In the genomic region with DNA sequence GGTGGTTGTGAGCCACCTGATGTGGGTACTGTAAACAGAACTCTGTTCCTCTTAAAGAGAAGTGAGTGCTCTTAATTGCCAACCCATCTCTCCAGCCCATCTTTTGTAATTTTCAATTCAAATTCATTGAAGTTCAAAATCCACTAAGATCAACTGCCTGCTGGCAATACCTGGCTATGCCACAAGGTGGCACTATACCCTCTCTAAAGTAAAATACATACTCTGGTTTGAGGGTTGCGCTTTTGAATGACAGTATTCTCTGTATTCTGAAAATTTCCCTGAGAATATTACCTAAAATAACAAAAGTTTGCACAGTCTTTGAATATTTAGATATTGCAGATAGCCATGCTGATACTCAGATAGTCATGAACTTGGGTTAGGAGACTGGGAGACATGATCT, we compare ENCODE assay signal across 8 mouse cellular contexts. TPM values are rescaled to one million over a fixed set of nuclear protein-coding genes. Genes with fewer than 3 reads are reported as not detected.
DNase-seq lines count a peak whose midpoint lies in the region; ATAC-seq and TF ChIP-seq lines count a peak whose summit lies in the region.

No protein-coding gene starts in this region.

- H3K9me3 ChIP-seq in ES-Bruce4 (replicated peaks; ENCODE audit: control insufficient read depth, insufficient read depth, low read length, poor library complexity, severe bottlenecking), result no peaks in the 10 kb centered on the region

- H3K9ac ChIP-seq in ES-Bruce4 (ENCODE audit: low read depth, poor library complexity, severe bottlenecking), result no peak overlapping the region

- H3K4me3 ChIP-seq in ES-Bruce4 (ENCODE audit: low read depth, low read length), result no peak overlapping the region

- H3K4me1 ChIP-seq in ES-Bruce4 (ENCODE audit: control insufficient read depth, insufficient read depth, low read length), result no peaks in the 10 kb centered on the region

- TF ChIP-seq POLR2A in ES-Bruce4 (IDR thresholded peaks at IDR 0.05; ENCODE audit: insufficient read depth, low read length), result no peak

- peak; percentile 78 for ATAC-seq in megakaryocyte progenitor cell, adult 5-6 weeks (replicated peaks; ENCODE audit: poor library complexity)

- H3K27me3 ChIP-seq in ES-Bruce4 (ENCODE audit: control insufficient read depth, insufficient read depth, low read length, poor library complexity, severe bottlenecking), result no peaks in the 10 kb centered on the region

- H3K36me3 ChIP-seq in ES-Bruce4 (ENCODE audit: control insufficient read depth, insufficient read depth, low read length, poor library complexity, severe bottlenecking), result no peaks in the 10 kb centered on the region

- H3K27ac ChIP-seq in ES-Bruce4 (ENCODE audit: insufficient read depth, low read length), result no peak overlapping the region

- peak; percentile 0 for TF ChIP-seq CTCF in ES-Bruce4 (IDR thresholded peaks at IDR 0.05; ENCODE audit: low read depth, low read length)

- TF ChIP-seq EP300 in ES-Bruce4 (IDR thresholded peaks at IDR 0.05; ENCODE audit: insufficient read depth, low read depth, low read length), result no peak

- intact Hi-C loops in heart, postnatal 10 days (cut with DNase I), result loop anchor here (2.0 to 10.0 kb wide), 4 partner anchors 162 to 490 kb away; no protein-coding TSS in a partner anchor

- peak; percentile 24 for DNase-seq in adrenal gland, adult 8-10 months
- DNase-seq in embryo, embryonic 11 days, result peak; percentile 81
- DNase-seq in heart, postnatal 10 days, result peak; percentile 74 to 87
- DNase-seq in layer of hippocampus, adult 9-10 months (ENCODE audit: low spot score), result peak; percentile 77
- DNase-seq in right cerebral cortex, postnatal 25 days, result peak; percentile 67
- DNase-seq in yolk sac, embryonic 10.5 days (ENCODE audit: low spot score), result no peak

RNA-seq across cellular contexts. Expression of gene Slc18b1, which starts 18.4 kb away (rescaled TPM):
- 2.9 and 3.4 TPM in 2 replicates for polyA plus RNA-seq in ES-Bruce4 (2011; ENCODE audit: insufficient read depth, insufficient read length, low read depth, missing spikeins)
- total RNA-seq in adrenal gland, adult 8-10 months (2022), result 10 to 100 TPM; 31.3 to 54.2 (median 44.7) TPM
- total RNA-seq in heart, postnatal 10 days (2021), result 10 to 100 TPM; 13.1 to 14.9 TPM
- total RNA-seq in megakaryocyte progenitor cell, adult 5-6 weeks (2015), result 0.51 and 3.6 TPM in 2 replicates
- total RNA-seq in megakaryocyte progenitor cell, adult 5-6 weeks (2017), result 0.04 and 0.30 TPM in 2 replicates

RNA-seq across cellular contexts. Expression of gene Rps12, which starts 28.1 kb away (rescaled TPM):
- polyA plus RNA-seq in ES-Bruce4 (2011; ENCODE audit: insufficient read depth, insufficient read length, low read depth, missing spikeins), result 316 and 459 TPM in 2 replicates
- total RNA-seq in adrenal gland, adult 8-10 months (2022), result 100 to 1,000 TPM; 283 to 619 (median 405) TPM
- total RNA-seq in heart, postnatal 10 days (2021), result 100 to 1,000 TPM; 272 to 393 TPM
- 6,612 and 6,735 TPM in 2 replicates for total RNA-seq in megakaryocyte progenitor cell, adult 5-6 weeks (2015)
- total RNA-seq in megakaryocyte progenitor cell, adult 5-6 weeks (2017), result 1,835 and 2,039 TPM in 2 replicates

RNA-seq across cellular contexts. Expression of gene Vnn3, which starts 36.1 kb away (rescaled TPM):
- polyA plus RNA-seq in ES-Bruce4 (2011; ENCODE audit: insufficient read depth, insufficient read length, low read depth, missing spikeins), result not detected in 2 replicates
- 10 to 100 TPM in 2 of 4 experiments, 1 to 10 TPM in 1, under 1 TPM in 1; 0.74 to 37.9 (median 12.2) TPM for total RNA-seq in adrenal gland, adult 8-10 months (2022)
- total RNA-seq in heart, postnatal 10 days (2021), result not detected
- total RNA-seq in megakaryocyte progenitor cell, adult 5-6 weeks (2015), result not detected in 2 replicates
- 0.21 TPM in 1 of 2 replicates, not detected in the other for total RNA-seq in megakaryocyte progenitor cell, adult 5-6 weeks (2017)
